Mouse (Mus musculus): ENCODE measurements around the gene Acot7.
A peak's percentile ranks its signal among the peaks of the same experiment; 100 is the strongest.

The Acot7 gene

GRCm38 (mm10) chr4:152296874-152297861, 119.2 kb downstream of the Acot7 start, which contains the start of gene Icmt:
Gene Icmt, plus strand, starts transcription at chr4:152297227.
- peak; percentile 100 for DNase-seq (ENCODE audit: low spot score)

GRCm38 (mm10) chr4:152298836-152299235, 120.9 kb downstream of the Acot7 start:
- no peak for DNase-seq (ENCODE audit: low spot score)

GRCm38 (mm10) chr4:152300375-152300774, 122.4 kb downstream of the Acot7 start:
- no peak for DNase-seq (ENCODE audit: low spot score)

- no peak for DNase-seq (ENCODE audit: low spot score)
Observed at GRCm38 (mm10) chr4:152302012-152302411, 124.1 kb downstream of the Acot7 start.

- DNase-seq (ENCODE audit: low spot score), result no peak
Observed at GRCm38 (mm10) chr4:152303172-152303571, 125.2 kb downstream of the Acot7 start.

GRCm38 (mm10) chr4:152304685-152305084, 126.8 kb downstream of the Acot7 start:
- no peak for DNase-seq (ENCODE audit: low spot score)

DNA sequence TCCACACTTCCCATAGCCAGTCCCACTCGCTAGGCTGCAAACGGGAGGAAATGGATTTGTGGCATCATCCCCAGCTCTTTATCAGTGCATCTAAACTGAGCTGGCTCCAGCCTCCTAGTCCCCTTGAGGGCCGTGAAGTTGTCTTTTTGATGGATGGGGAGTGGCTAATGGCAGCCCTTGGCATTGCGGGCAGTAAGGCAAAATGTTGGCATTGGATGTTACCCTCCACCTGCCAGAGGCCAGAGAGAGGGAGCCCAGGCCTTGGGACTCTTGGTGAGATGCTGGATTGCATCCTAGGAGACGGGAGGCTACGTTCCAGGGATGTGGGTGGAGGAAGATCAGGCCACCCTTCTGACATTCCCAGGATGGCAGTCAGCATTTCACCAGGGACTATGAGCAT, 128.1 kb downstream of the Acot7 start:
- DNase-seq (ENCODE audit: low spot score), result no peak

DNA sequence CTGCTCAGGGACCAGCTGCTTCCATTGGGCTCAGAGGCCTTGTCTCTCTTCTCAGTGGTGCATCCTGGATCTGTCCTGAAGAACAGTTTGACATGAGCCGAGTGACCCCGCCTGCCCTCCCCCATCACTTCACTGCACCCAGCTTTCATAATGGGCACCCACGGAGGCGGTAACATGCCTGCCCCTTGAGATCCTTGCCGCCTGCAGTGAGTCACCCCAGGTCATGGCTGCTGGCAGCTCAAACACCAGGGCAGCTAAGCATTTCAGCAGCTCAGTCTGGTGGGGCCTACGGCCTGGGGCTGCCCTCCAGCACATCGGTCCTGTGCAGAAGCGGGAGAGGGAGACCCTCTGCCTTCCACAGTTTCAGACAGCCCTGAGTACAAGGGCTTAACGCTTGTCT, 129.6 kb downstream of the Acot7 start:
- no peak for DNase-seq (ENCODE audit: low spot score)

- DNase-seq (ENCODE audit: low spot score), result no peak
Observed at GRCm38 (mm10) chr4:152312186-152312585, 134.3 kb downstream of the Acot7 start.

DNA sequence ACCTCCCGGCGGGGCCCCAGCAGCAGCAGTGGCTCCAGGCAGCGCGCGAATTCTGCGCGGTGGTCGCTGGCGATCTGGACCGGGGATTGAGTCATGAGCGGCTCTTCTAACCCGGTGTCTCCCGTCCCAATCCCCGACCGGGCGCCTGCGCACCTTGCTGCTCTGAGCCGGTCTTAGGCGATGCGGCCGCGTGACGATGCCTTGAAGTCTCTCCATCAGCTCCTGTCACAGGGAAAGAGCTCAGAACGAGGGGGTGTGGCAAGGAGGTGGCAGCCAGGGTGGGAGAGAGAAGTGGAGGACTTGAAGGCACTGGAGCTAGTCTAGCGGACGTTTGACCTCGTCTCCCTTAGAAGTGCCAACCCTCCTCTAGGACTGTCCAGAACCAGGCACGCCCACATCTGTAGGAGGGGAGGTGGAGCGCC, 135.3 kb downstream of the Acot7 start:
- DNase-seq (ENCODE audit: low spot score), result no peak

GRCm38 (mm10) chr4:152313934-152314333, 136.0 kb downstream of the Acot7 start:
- DNase-seq (ENCODE audit: low spot score), result no peak

DNA sequence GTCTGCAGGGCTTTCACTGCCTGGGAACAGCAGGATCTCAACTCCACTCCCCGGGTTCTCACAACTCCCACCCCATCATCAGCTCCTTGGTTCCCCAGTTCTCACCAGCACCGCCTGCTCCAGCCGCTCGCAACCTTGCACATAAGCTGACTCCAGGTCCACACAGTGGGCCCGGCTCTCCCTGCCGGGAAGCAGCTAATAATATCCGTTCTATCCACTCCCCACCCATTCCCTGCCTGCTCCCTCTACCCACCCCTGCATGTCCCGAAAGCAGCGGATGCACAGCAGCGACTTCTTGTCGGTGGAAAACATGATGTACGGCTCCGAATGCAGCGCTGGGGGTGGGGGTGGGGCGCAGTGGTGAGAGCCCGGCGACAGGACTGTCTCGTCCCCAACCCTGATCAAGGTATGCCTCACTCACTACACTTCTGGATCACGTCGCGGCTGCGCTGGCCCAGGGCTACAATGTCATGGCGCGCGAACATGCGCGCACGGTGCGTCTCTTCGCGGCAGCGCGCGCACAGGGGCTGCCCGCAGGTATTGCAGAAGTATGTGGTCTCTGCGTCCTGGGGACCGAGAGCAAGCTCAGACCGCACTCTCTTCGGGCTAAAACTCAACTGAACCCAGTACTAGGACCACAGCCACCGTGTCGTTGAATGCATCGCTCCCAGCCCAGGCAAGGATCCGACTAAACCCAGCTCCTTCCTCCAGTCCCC, 137.7 kb downstream of the Acot7 start:
- no peak for DNase-seq (ENCODE audit: low spot score)

GRCm38 (mm10) chr4:152317631-152318033, 139.7 kb downstream of the Acot7 start:
- DNase-seq (ENCODE audit: low spot score), result no peak

DNA sequence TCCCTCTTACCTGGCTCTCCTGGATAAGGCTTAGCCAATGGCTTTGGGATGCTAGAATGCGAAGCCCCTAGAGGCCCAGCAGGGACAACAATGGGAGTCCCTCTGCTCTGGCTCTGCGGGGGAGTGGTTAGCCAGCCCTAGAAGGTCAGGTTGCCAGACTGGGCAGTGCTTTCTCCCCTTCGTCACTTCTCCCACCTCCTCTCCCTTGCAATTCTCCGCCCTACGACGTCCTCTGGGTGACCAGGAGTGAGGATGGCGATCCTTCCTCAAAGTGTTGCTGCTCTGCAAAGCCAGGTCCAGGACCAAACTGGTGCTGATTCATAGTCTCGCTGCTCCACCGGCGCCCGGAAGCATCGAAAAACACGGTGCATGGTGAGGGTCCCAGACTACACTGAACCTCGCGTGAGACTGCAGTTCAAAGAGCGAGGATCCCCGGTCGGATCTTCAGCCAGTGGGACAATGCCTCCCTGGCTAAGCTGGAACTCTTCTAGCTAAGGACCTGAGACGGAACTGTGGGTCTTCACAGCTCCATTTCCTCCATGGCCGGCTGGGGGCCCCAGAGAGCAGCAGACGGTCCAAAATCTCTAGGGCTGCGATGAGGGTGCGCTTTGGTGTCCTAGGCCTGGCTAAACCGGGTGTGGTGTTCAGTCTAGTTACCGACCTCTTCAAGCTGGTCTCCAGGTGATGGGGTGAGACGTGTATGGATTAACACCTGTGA, 140.7 kb downstream of the Acot7 start, which contains the start of gene Rnf207:
Gene Rnf207 (minus strand): TSS at position 477 of the 718 bp plus-strand sequence.
- peak; percentile 64 for DNase-seq (ENCODE audit: low spot score)

All from ovary, postnatal 36 days (tissue).